Mouse (Mus musculus): ENCODE results near the gene Oser1. TPM values are rescaled to one million over a fixed set of nuclear protein-coding genes. Genes with fewer than 3 reads are reported as not detected.

Gene Oser1
- polyA plus RNA-seq (2012), result 22.1 and 30.3 TPM in 2 replicates

GRCm38 (mm10) chr2:163424597-163424996 is at the start of gene Oser1:
Gene Oser1, minus strand, starts transcription at chr2:163424697.

DNA sequence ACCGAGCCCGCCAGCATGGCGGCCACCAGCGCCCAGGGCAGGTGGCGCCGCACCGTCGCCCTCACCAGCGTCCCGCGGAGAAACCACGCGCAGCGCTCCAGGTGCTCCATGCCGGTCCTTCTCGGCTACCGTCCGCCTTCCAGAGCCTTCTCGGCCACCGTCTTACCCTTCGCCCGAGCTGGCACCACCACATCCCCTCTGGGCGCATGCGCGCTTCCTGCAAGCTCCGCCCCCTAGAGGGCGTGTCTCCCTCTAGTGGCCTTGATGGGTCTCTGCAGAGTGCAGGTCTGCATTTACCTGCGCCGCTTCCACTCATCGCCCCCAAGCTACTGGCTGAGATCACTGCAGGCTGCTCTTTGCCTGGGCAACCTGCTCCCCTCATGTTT is 48.0 kb upstream of the Oser1 start, which contains the start of gene Fitm2:
Gene Fitm2 (minus strand): TSS at position 164 of the 386 bp plus-strand sequence.

DNA sequence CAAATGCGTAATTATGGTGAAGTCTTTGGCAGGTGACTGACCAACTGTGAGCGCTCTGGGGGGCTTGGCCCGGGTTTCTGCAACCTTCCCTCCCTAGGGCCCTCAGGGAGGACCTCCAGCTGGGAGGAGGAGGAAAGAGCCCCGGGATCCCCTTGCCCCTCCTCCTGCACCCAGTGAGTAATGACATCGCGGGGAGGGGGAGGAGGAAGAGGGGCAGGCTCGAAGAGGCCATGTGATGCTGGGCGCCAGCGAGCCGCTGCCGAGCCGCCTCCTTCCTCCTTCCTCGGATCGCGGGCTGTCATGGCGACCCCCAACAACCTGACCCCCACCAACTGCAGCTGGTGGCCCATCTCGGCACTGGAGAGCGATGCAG is 13.7 kb upstream of the Oser1 start, which contains the start of gene Gdap1l1:
Gene Gdap1l1 (plus strand): TSS at position 231 of the 373 bp plus-strand sequence.

DNA sequence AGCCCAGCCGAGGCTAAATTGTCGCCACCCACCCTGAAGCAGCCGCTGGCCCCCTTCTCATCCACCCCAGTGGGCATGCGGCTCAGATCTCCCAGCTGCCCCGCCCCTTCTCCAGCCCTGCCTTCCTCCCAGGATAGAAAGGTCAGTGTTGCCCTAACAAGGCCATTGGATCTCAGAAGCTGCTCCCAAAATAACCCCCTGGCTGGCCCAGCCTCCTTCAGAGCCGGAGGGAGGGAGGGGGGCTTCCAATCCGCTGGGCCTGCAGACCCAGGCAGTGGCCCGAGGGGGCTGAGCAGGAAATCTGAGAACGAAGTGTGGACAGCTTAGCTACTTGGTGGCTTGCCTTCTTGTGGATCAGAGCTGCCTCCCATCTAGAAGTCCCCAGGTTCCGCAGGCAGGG is 26.6 kb downstream of the Oser1 start, which contains the start of gene Jph2:
Gene Jph2 (minus strand): TSS at position 89 of the 400 bp plus-strand sequence.

Other genes starting within 250 kb of the Oser1 start
- 9.1 and 12.4 TPM in 2 replicates for gene Tox2, start 221.6 kb downstream of the Oser1 start, polyA plus RNA-seq (2012)
- gene Jph2, start 26.7 kb downstream of the Oser1 start, polyA plus RNA-seq (2012), result not detected in 2 replicates
- 0.11 TPM in 1 of 2 replicates, not detected in the other for gene Gdap1l1, start 13.8 kb upstream of the Oser1 start, polyA plus RNA-seq (2012)
- gene Fitm2, start 47.9 kb upstream of the Oser1 start, polyA plus RNA-seq (2012), result 1.7 and 1.9 TPM in 2 replicates
- not detected in 2 replicates for gene R3hdml, start 67.6 kb upstream of the Oser1 start, polyA plus RNA-seq (2012)
- gene Hnf4a, start 82.1 kb upstream of the Oser1 start, polyA plus RNA-seq (2012), result 0.65 and 1.2 TPM in 2 replicates
- gene Ttpal, start 177.6 kb upstream of the Oser1 start, polyA plus RNA-seq (2012), result 12.6 and 16.3 TPM in 2 replicates
- gene Serinc3, start 220.4 kb upstream of the Oser1 start, polyA plus RNA-seq (2012), result 118 and 119 TPM in 2 replicates
- gene Pkig, start 233.7 kb upstream of the Oser1 start, polyA plus RNA-seq (2012), result 294 and 339 TPM in 2 replicates